Mouse (Mus musculus): ENCODE data around the gene Olfr593.
"Not testable (repeated sequence)": the region's sequence is repeated elsewhere in the genome, so short reads cannot be mapped to it uniquely, and the experiment has no call there.

Olfr593 gene

GRCm38 (mm10) chr7:103211562-103211961 lies at the start of gene Olfr593:
TSS of gene Olfr593 (plus strand) at chr7:103211862.
- DNase-seq = no peak

GRCm38 (mm10) chr7:103169697-103170096 lies 42.0 kb upstream of the Olfr593 start:
- DNase-seq = no peak

- no peak for DNase-seq
These were observed 33.4 kb upstream of the Olfr593 start, which contains the start of gene Olfr591 for GRCm38 (mm10) chr7:103178240-103178639. TSS of gene Olfr591 (minus strand) at chr7:103178340.

GRCm38 (mm10) chr7:103184503-103184902 lies 27.2 kb upstream of the Olfr593 start, which contains the start of gene Olfr592:
TSS of gene Olfr592 (plus strand) at chr7:103184803.
- not testable (repeated sequence) for DNase-seq

- not testable (repeated sequence) for DNase-seq
These were observed 388 bp downstream of the Olfr593 start for GRCm38 (mm10) chr7:103212050-103212449.

GRCm38 (mm10) chr7:103216696-103217095 lies 5.0 kb downstream of the Olfr593 start, which contains the start of gene Olfr594:
TSS of gene Olfr594 (plus strand) at chr7:103216996.
- no peak for DNase-seq

GRCm38 (mm10) chr7:103252405-103252804 lies 40.7 kb downstream of the Olfr593 start, which contains the start of gene Usp17ld:
TSS of gene Usp17ld (minus strand) at chr7:103252505.
- not testable (repeated sequence) for DNase-seq
